ENCODE assay signal across 16 mouse cellular contexts in genomic region chr13:103924586-103924985, GRCm38 (mm10). TPM values are rescaled to one million over a fixed set of nuclear protein-coding genes. Genes with fewer than 3 reads are reported as not detected.
DNase-seq lines count a peak whose midpoint lies in the region; ATAC-seq and TF ChIP-seq lines count a peak whose summit lies in the region.
"Had no signal": no experiment of that assay in that cellular context is flagged by ENCODE, and none has a peak within 500 bp of the region (broad histone marks: within the 10 kb centered on the region; RNA-seq: fewer than 3 reads in every experiment).

No protein-coding gene starts in this region.

- no peak overlapping the region for H3K27ac ChIP-seq in lung, embryonic 14.5 days (ENCODE audit: low read depth)
- H3K27ac ChIP-seq: embryonic facial prominence, embryonic 12.5 days; heart, embryonic 10.5 days; liver, embryonic 14.5 days; neural tube, embryonic 13.5 days had no signal

- peaks cover 7% of the 10 kb centered on the region; the same call in 1 of the 2 replicates for H3K4me1 ChIP-seq in lung, embryonic 14.5 days (ENCODE audit: insufficient read depth)
- H3K4me1 ChIP-seq in lung, adult 2 months (ENCODE audit: control insufficient read depth, insufficient read depth, low read length) = peaks cover 3% of the 10 kb centered on the region
- H3K4me1 ChIP-seq: heart, embryonic 10.5 days had no signal

- no peak for ATAC-seq in lung, embryonic 14.5 days (ENCODE audit: insufficient read depth)
- ATAC-seq: forebrain, postnatal 0 days had no signal

- no peak overlapping the region for H3K4me3 ChIP-seq in lung, embryonic 14.5 days (ENCODE audit: low read depth, low read length)
- H3K4me3 ChIP-seq in lung, adult 2 months (replicated peaks; ENCODE audit: extremely low read depth, low read depth, low read length) = no peak overlapping the region
- H3K4me3 ChIP-seq: embryonic facial prominence, embryonic 12.5 days; heart, embryonic 10.5 days; neural tube, embryonic 13.5 days had no signal

- H3K27me3 ChIP-seq in lung, embryonic 14.5 days (ENCODE audit: insufficient read depth, low read length) = no peaks in the 10 kb centered on the region
- H3K27me3 ChIP-seq: embryonic facial prominence, embryonic 12.5 days; neural tube, embryonic 13.5 days had no signal

- intact Hi-C loops in heart, postnatal 10 days (cut with DNase I) = loop anchor here (5.0 kb wide), 3 partner anchors 33 to 163 kb away; no protein-coding TSS in a partner anchor

- 49% methylated on average over 6 of the region's 6 CpGs for WGBS in lung, embryonic 14.5 days
- WGBS in lung, adult 2 months = 52% methylated on average over 6 of the region's 6 CpGs

- TF ChIP-seq POLR2A in lung, adult 2 months (IDR thresholded peaks at IDR 0.05; ENCODE audit: borderline replicate concordance, extremely low read depth, low read depth, low read length) = no peak

- no peaks in the 10 kb centered on the region for H3K9me3 ChIP-seq in lung, embryonic 14.5 days (ENCODE audit: low read depth, low read length)
- H3K9me3 ChIP-seq: embryonic facial prominence, embryonic 12.5 days; heart, embryonic 10.5 days; neural tube, embryonic 13.5 days had no signal

- no peaks in the 10 kb centered on the region for H3K36me3 ChIP-seq in lung, embryonic 14.5 days (ENCODE audit: insufficient read depth)
- H3K36me3 ChIP-seq: embryonic facial prominence, embryonic 12.5 days; heart, embryonic 10.5 days; neural tube, embryonic 13.5 days had no signal

- no peak overlapping the region for H3K9ac ChIP-seq in lung, embryonic 14.5 days
- H3K9ac ChIP-seq: embryonic facial prominence, embryonic 12.5 days; forebrain, postnatal 0 days; liver, embryonic 14.5 days; neural tube, embryonic 13.5 days had no signal

- no peak for TF ChIP-seq CTCF in lung, embryonic 14.5 days (IDR thresholded peaks at IDR 0.05; ENCODE audit: low read depth)
- TF ChIP-seq CTCF in lung, adult 2 months (IDR thresholded peaks at IDR 0.05; ENCODE audit: insufficient read depth, low read length) = no peak

- no peak overlapping the region for H3K4me2 ChIP-seq in lung, embryonic 14.5 days
- H3K4me2 ChIP-seq: embryonic facial prominence, embryonic 12.5 days; neural tube, embryonic 13.5 days had no signal

- DNase-seq in adrenal gland, postnatal 36 days = peak; percentile 10 to 43
- DNase-seq in adrenal gland, adult 18-20 months (ENCODE audit: low spot score in 2 of 2) = no peak
- DNase-seq in heart, postnatal 4 days = peak; percentile 39
- DNase-seq in heart, postnatal 10 days = no peak
- peak; percentile 64 for DNase-seq in lung, embryonic 14.5 days
- no peak for DNase-seq in lung, adult 2 months
- DNase-seq in brain, adult 2 months (ENCODE audit: low read depth, low spot score) = peak; percentile 43
- DNase-seq: cerebellum, adult 18-20 months; forebrain, postnatal 0 days; kidney, adult 8-10 months; lung, postnatal 14 days; thymus, postnatal 4 days had no signal

RNA-seq across cellular contexts. Expression of gene Erbin, which starts 4.3 kb away (rescaled TPM):
- 100 to 1,000 TPM in 1 of 2 experiments, 10 to 100 TPM in 1; 98.0 to 105 TPM for total RNA-seq in adrenal gland, postnatal 36 days (2021)
- total RNA-seq in adrenal gland, adult 18-20 months (2021) = 10 to 100 TPM; 77.4 to 92.4 TPM
- total RNA-seq in heart, postnatal 4 days (2021) = 10 to 100 TPM; 82.6 to 85.9 TPM
- 10 to 100 TPM; 71.2 to 73.8 TPM for total RNA-seq in heart, postnatal 10 days (2021)
- polyA plus RNA-seq in lung, embryonic 14.5 days (2014; fragmentation: Nextera tagmentation; extraction: Ambion mirVana) = 30.7 and 32.5 TPM in 2 replicates
- polyA plus RNA-seq in lung, adult 2 months (2012; rRNA removed) = 10.2 and 17.4 TPM in 2 replicates

Comparison
In these comparisons a context has a peak if more than half of its experiments do, and no peak if none do; other contexts are left out.
1. DNase-seq: peak in adrenal gland, postnatal 36 days (2 of 2), heart, postnatal 4 days (single experiment), lung, embryonic 14.5 days (single experiment) and brain, adult 2 months (single experiment); none in adrenal gland, adult 18-20 months (0 of 2), heart, postnatal 10 days (0 of 2) and lung, adult 2 months (single experiment).